Comparison of ENCODE assay signal across 16 mouse cellular contexts in the genomic region with DNA sequence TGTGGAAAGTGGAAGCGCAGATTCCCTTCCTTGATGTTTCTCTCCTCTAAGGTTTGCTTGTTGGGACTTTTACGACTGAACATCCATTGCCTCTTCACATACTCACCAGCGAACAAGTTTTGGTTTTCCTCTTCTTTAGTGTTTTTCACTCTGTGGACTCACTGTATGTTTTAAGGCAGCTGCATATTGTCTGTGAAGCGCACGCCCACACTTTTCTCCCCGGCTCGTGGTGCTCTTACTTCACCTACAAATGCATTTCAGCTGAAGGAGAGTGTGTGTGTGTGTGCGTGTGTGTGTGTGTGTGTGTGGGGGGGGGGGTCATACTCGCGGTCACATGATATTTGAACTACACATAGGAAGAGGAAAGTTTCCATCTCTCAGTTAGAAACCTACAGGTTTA.
"Had no signal": no experiment of that assay in that cellular context is flagged by ENCODE, and none has a peak within 500 bp of the region (broad histone marks: within the 10 kb centered on the region; RNA-seq: fewer than 3 reads in every experiment).

No protein-coding gene starts in this region.

- ATAC-seq: hindbrain, embryonic 16.5 days; inflammation-experienced regulatory T-cells, adult 6 months; intestine, embryonic 15.5 days; intestine, postnatal 0 days had no signal

- DNase-seq: gastrocnemius, postnatal 10 days; gastrocnemius, postnatal 25 days; heart, adult 2 months; heart, postnatal 14 days; heart, postnatal 4 days; kidney, adult 18-20 months; kidney, adult 8-10 months; kidney, postnatal 10 days; kidney, postnatal 25 days; kidney, postnatal 4 days; liver; liver, embryonic 13.5 days had no signal
